Mouse (Mus musculus) thymus, postnatal 25 days (tissue): Measurements from ENCODE around the gene Erbin.

Source experiments
- DNase-seq: peaks from one replicate; pipeline ENCODE4 v3.0.0; 2022

Erbin gene

DNA sequence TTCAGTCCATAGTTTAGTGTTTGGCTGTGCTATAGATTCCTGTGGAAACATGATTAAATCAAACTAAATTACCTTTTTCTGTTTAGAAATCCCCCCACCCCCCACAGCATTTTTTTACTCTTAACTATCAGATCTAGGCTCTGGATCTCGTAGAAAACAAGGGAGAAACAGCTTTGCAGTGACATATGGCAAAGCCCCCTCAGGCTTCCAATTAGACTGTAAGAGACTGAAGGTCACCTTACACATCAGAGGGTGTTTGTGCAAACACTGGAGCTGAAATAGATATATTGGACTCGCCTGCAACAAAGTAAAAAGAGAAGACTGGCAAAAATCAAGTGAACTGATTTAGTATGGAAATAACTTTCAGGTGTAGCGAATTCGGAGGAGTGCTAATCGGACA is 116.6 kb downstream of the Erbin start:
- no peak for DNase-seq

DNA sequence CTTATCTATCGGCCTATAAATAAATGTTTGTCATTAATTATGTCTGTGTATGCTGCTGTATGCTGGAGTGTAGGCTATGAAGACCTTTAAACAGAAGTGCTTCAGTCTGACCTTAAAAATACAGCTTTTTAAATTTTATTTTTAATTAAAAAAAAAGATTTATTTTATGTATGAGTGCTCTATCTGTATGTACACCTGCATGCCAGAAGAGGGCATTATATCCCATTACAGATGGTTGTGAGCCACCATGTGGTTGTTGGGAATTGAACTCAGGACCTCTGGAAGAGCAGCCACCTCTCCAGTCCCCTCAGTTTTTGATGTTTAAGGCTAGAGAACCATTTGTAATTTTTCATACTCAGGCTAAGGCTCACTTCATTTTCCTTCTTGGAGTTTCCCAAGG is 119.3 kb downstream of the Erbin start:
- no peak for DNase-seq

DNA sequence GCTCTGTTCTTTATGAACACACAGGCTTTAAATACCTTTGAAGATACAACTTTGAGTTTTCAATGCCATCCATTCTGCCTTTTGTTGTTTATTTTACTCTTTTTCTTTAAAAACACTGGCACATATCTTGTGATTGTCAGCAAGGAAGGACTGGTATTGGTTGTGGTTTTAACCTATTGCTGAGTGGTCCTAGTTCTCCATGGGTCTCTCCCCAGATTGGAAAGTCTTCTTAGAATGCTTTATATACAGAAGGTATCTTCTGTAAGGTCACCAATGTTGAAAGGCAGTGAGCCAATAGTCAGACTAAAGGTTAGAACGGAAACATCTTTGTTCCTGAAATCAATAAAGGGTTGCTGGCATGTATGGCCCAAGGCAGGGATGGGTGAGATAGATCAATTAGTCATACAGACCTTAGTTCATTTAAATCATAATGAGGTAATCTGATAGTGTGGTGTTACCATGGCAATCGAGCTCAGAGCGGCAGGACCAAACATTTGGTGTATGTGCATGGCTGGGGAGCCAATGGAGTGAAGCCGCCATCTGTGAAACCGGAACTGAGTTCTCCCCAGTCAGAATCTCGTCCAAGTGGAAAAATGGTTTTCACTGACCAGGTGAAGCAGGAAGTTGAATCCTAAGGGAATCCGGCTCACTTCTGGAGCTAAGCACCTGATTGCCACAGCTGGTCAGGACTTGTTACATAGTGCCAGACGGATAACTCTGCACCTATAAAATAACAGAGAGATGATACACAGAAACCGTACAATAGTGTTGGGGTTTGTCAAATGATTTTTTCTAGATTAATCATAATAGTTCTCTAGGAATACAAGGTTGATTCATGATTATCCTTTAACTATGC is 125.4 kb downstream of the Erbin start:
- DNase-seq = no peak

DNA sequence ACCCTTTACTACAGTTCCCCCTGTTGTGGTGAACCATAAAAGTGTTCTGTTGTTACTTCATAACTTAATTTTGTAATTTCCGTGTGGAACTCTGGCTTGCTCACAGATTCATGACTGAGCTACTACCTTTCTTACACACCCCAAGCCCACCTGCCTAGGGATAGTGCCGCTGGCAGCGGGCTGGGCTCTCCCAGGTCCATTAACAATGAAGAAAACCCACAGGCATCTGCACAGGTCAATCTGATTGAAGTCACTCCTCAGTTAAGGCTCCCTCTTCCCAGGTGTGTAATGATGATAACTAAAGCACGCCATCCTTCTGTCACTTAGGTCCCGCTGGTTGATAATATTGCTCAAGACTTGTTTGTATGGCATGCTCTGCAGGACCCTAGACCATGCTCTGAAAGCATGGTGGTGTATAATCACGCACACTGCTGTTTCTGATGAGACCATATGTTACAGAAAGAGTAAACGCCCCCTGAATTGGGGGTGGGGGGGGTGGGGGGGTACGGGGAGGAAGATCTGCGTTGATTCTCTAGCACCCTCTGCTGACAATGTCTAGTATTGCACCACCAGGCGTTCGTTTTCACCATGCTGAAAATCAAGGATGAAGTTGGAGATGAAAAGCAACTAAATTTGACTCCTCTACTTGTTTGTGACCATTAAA is 140.3 kb downstream of the Erbin start:
- DNase-seq = peak; percentile 49

DNA sequence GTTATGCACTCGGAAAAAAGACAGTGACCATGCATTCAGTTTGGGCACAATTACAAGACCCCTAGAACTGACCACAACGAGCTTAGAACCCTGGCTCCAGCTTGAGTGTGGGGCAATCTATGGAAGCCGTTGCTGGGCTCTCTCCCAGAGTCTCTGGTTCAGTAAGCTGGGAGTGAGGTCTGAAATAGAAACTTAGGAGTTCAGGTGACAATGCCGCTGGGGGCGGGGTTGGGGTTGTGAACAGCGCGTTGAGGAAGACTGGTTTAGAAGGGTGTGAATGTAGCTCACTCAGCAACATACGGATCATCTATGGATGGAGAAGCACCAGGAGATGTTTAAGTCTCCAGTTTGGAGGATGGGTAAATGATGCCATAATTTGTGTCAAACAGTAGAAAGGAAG is 143.2 kb downstream of the Erbin start:
- DNase-seq = no peak

DNA sequence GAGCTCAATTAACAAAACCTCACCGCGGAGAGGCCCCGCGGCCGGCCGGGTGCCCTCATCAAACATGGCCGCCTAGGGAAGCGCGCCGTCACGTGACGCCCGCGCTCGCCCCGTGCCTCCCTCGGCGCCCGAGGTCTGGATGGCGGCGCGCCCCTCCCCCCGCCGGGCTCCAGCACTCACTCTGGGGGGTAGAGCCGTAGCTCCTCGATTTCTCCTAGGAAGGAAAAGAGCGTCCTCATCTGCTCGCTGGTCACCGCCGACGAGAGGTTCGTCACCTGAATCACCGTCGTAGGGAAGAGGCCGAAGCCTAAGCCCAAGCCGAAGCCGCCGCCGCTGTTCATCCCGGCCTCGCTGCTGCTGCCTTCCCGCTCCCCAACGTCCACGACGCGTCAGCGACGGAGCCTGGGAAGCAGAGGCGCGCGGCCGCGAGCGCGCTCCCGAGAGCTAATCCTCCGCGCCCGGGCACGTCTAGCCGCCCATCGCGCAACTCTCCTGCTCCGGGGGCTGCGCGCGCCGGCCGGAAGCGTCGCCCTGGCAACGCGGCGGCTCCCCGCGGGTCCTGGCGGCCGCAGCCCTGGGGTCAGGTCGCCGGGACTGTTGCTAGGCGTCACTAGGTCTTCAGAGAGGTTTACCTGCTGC is 146.1 kb downstream of the Erbin start, which contains the start of gene Srek1:
Gene Srek1 (minus strand): TSS at position 490 of the 639 bp plus-strand sequence.
- DNase-seq = peak; percentile 90

DNA sequence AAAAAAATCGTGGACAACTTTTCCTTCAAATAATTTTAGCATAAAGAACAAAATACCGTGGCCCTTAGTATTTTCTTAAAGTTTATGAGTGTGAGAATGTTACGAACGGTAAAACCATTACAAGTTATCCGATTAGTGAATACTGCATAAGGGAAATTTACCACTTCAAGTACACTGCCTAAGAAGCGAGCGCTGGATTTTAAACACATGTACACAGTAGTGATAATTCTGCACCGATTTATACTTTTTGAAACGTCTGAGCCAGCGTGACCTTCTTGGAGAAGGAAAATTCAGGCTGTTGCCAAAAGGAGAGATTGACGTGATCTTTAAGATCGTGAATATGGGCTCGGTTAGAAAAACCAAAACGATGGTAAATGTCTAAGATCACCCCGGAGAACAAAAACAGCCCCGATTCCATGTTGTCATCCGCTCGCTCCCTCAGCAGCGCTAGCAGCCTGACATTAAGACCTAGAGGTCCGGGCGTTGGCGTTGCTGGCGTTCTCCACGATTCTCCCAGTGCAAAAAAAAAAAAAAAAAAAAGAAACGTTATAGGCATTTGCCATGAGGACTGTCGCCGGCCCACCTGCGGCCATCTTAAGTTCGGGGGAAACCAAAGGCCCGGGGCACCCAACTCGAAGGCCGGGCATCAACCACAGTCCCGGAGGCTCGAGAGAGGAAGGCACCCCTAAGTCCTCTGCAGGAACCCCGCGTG is 146.8 kb downstream of the Erbin start:
- DNase-seq = no peak

DNA sequence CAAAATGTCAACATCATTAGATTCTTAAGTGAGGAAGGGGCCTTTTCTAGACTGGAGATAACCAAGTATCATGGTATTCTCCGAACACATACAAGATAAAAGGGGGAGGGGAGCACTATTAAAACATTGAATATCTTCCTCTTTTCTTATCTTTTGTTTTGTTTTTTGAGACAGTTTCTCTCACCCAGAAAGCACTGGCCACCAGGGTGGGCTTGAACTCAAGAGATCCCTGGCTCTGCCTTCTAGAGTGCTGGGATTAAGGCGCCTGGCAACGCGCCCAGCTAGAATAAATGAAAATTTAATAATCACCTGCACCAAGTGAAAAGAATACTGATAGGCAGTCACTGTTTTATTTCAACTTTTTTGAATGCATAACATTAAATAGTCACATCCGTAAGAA is 147.4 kb downstream of the Erbin start:
- DNase-seq = no peak

DNA sequence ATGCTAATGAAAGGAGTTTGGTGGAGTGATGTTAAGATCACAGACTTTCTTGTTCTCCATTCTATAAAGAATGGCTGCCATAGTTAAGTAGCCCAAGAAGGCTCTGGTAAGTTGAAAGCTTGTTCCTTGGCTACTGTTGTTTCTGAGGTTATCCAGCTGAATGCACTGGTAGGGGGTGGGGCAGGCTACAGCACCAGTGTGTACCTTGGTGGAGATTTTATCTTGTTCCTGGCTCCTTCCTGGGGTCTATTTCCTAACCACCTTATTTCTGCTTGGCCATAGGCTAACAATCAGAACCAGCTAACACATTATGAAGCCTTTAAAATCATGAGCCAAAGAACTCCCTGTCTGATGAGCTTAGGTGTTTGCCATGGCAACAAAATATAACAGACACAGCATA is 149.5 kb downstream of the Erbin start:
- no peak for DNase-seq
